Mouse (Mus musculus): ENCODE measurements around the gene Pigm. TPM values are rescaled to one million over a fixed set of nuclear protein-coding genes. Genes with fewer than 3 reads are reported as not detected.

Gene Pigm
- total and polyA plus RNA-seq, 2 experiments from 2014 or later, result 2.3 to 14.5 TPM

- no peak for TF ChIP-seq CTCF (IDR thresholded peaks at IDR 0.05; ENCODE audit: low read depth)
- WGBS, result 50% methylated on average over 1 of the region's 1 CpGs
Observed at GRCm38 (mm10) chr1:172423393-172423792, 47.0 kb downstream of the Pigm start.

GRCm38 (mm10) chr1:172426419-172426818 lies 50.1 kb downstream of the Pigm start:
- DNase-seq (no peak), ATAC-seq (no peak)
- Histone ChIP-seq H3K9ac (no peak overlapping the region), H3K9me3 (ENCODE audit: low read length) (no peaks in the 10 kb centered on the region), H3K4me1 (ENCODE audit: insufficient read depth) (no peaks in the 10 kb centered on the region), H3K27ac (ENCODE audit: low read depth, low read length) (no peak overlapping the region), H3K27me3 (ENCODE audit: insufficient read depth, low read length) (no peaks in the 10 kb centered on the region), H3K4me2 (ENCODE audit: low read depth) (no peak overlapping the region), H3K36me3 (ENCODE audit: insufficient read depth) (no peaks in the 10 kb centered on the region), H3K4me3 (ENCODE audit: low read depth, low read length) (no peak overlapping the region)
- no peak for TF ChIP-seq CTCF (IDR thresholded peaks at IDR 0.05; ENCODE audit: low read depth)
- 65% methylated on average over 1 of the region's 1 CpGs for WGBS

More at GRCm38 (mm10) chr1:172423393-172423792, 47.0 kb downstream of the Pigm start:
- no peak overlapping the region for H3K4me2 ChIP-seq (ENCODE audit: low read depth)
- no peak overlapping the region for H3K4me3 ChIP-seq (ENCODE audit: low read depth, low read length)
- H3K4me1 ChIP-seq (ENCODE audit: insufficient read depth), result no peaks in the 10 kb centered on the region
- ATAC-seq, result no peak
- H3K9me3 ChIP-seq (ENCODE audit: low read length), result no peaks in the 10 kb centered on the region
- H3K27me3 ChIP-seq (ENCODE audit: insufficient read depth, low read length), result no peaks in the 10 kb centered on the region
- no peak for DNase-seq
- no peaks in the 10 kb centered on the region for H3K36me3 ChIP-seq (ENCODE audit: insufficient read depth)
- H3K27ac ChIP-seq (ENCODE audit: low read depth, low read length), result no peak overlapping the region
- no peak overlapping the region for H3K9ac ChIP-seq

- Histone ChIP-seq H3K4me3 (ENCODE audit: low read depth, low read length) (no peak overlapping the region), H3K4me2 (ENCODE audit: low read depth) (no peak overlapping the region), H3K9me3 (ENCODE audit: low read length) (no peaks in the 10 kb centered on the region), H3K4me1 (ENCODE audit: insufficient read depth) (no peaks in the 10 kb centered on the region), H3K9ac (no peak overlapping the region), H3K36me3 (ENCODE audit: insufficient read depth) (no peaks in the 10 kb centered on the region), H3K27ac (ENCODE audit: low read depth, low read length) (no peak overlapping the region), H3K27me3 (ENCODE audit: insufficient read depth, low read length) (no peaks in the 10 kb centered on the region)
- WGBS, result 90% methylated on average over 3 of the region's 3 CpGs
- no peak for TF ChIP-seq CTCF (IDR thresholded peaks at IDR 0.05; ENCODE audit: low read depth)
- DNase-seq (no peak), ATAC-seq (no peak)
Observed at GRCm38 (mm10) chr1:172427841-172428240, 51.5 kb downstream of the Pigm start.

GRCm38 (mm10) chr1:172428614-172429013 lies 52.3 kb downstream of the Pigm start:
- WGBS, result 93% methylated on average over 1 of the region's 1 CpGs
- TF ChIP-seq CTCF (IDR thresholded peaks at IDR 0.05; ENCODE audit: low read depth), result no peak
- H3K4me2 ChIP-seq (ENCODE audit: low read depth), result no peak overlapping the region
- no peaks in the 10 kb centered on the region for H3K27me3 ChIP-seq (ENCODE audit: insufficient read depth, low read length)
- H3K9me3 ChIP-seq (ENCODE audit: low read length), result no peaks in the 10 kb centered on the region
- ATAC-seq (no peak), DNase-seq (no peak)
- H3K27ac ChIP-seq (ENCODE audit: low read depth, low read length), result no peak overlapping the region
- H3K9ac ChIP-seq, result no peak overlapping the region
- no peaks in the 10 kb centered on the region for H3K4me1 ChIP-seq (ENCODE audit: insufficient read depth)
- no peak overlapping the region for H3K4me3 ChIP-seq (ENCODE audit: low read depth, low read length)
- no peaks in the 10 kb centered on the region for H3K36me3 ChIP-seq (ENCODE audit: insufficient read depth)

- DNase-seq (no peak), ATAC-seq (no peak)
- Histone ChIP-seq H3K36me3 (ENCODE audit: insufficient read depth) (no peaks in the 10 kb centered on the region), H3K4me2 (ENCODE audit: low read depth) (no peak overlapping the region), H3K4me3 (ENCODE audit: low read depth, low read length) (no peak overlapping the region), H3K27ac (ENCODE audit: low read depth, low read length) (no peak overlapping the region), H3K9me3 (ENCODE audit: low read length) (no peaks in the 10 kb centered on the region), H3K27me3 (ENCODE audit: insufficient read depth, low read length) (no peaks in the 10 kb centered on the region), H3K4me1 (ENCODE audit: insufficient read depth) (no peaks in the 10 kb centered on the region), H3K9ac (no peak overlapping the region)
- 54% methylated on average over 9 of the region's 9 CpGs for WGBS
- no peak for TF ChIP-seq CTCF (IDR thresholded peaks at IDR 0.05; ENCODE audit: low read depth)
Observed at GRCm38 (mm10) chr1:172430731-172431220, 54.4 kb downstream of the Pigm start.

GRCm38 (mm10) chr1:172431836-172432586 lies 55.7 kb downstream of the Pigm start:
- WGBS, result 57% methylated on average over 4 of the region's 4 CpGs
- Histone ChIP-seq H3K9me3 (ENCODE audit: low read length) (no peaks in the 10 kb centered on the region), H3K36me3 (ENCODE audit: insufficient read depth) (no peaks in the 10 kb centered on the region), H3K4me2 (ENCODE audit: low read depth) (no peak overlapping the region), H3K4me1 (ENCODE audit: insufficient read depth) (no peaks in the 10 kb centered on the region), H3K27me3 (ENCODE audit: insufficient read depth, low read length) (no peaks in the 10 kb centered on the region), H3K4me3 (ENCODE audit: low read depth, low read length) (no peak overlapping the region), H3K27ac (ENCODE audit: low read depth, low read length) (no peak overlapping the region), H3K9ac (no peak overlapping the region)
- TF ChIP-seq CTCF (IDR thresholded peaks at IDR 0.05; ENCODE audit: low read depth), result no peak
- DNase-seq (no peak), ATAC-seq (no peak)

- DNase-seq, result no peak
- H3K4me1 ChIP-seq (ENCODE audit: insufficient read depth), result no peaks in the 10 kb centered on the region
- no peaks in the 10 kb centered on the region for H3K9me3 ChIP-seq (ENCODE audit: low read length)
- no peak overlapping the region for H3K27ac ChIP-seq (ENCODE audit: low read depth, low read length)
- no peak overlapping the region for H3K9ac ChIP-seq
- H3K27me3 ChIP-seq (ENCODE audit: insufficient read depth, low read length), result no peaks in the 10 kb centered on the region
- H3K4me3 ChIP-seq (ENCODE audit: low read depth, low read length), result no peak overlapping the region
- no peak for TF ChIP-seq CTCF (IDR thresholded peaks at IDR 0.05; ENCODE audit: low read depth)
- no peaks in the 10 kb centered on the region for H3K36me3 ChIP-seq (ENCODE audit: insufficient read depth)
- WGBS, result 88% methylated on average over 3 of the region's 3 CpGs
- H3K4me2 ChIP-seq (ENCODE audit: low read depth), result no peak overlapping the region
- ATAC-seq, result no peak
Observed at GRCm38 (mm10) chr1:172432587-172432955, 56.2 kb downstream of the Pigm start.

All from forebrain, postnatal 0 days (tissue).